ENCODE assay signal across 24 mouse cellular contexts in the genomic region with DNA sequence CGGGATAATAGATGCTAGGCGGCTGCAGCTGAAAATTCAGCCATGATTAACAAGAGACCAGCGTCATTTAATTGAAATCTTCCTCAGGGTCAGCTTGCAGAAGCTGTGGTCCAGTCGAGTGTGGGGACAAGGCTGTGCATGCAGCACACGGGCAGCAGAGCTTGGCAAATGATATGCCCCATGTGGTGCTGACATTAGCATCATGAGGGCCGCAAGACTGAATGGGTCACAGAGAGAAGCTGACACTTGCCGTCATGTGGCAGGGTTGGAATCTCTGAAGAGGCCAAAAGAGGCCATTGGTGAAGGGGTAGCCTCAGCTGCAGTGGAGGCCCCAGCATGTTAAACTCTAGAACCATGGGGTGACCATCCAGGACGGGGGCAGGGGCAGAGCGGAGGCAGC. TPM values are rescaled to one million over a fixed set of nuclear protein-coding genes. Genes with fewer than 3 reads are reported as not detected.
DNase-seq lines count a peak whose midpoint lies in the region; ATAC-seq lines count a peak whose summit lies in the region.
"Had no signal": no experiment of that assay in that cellular context is flagged by ENCODE, and none has a peak within 500 bp of the region (broad histone marks: within the 10 kb centered on the region; RNA-seq: fewer than 3 reads in every experiment).

No protein-coding gene starts in this region.

- 0 out of 2 replicates have a peak, but pooled peaks have one; percentile 41 for ATAC-seq in hindbrain, embryonic 14.5 days (ENCODE audit: low FRiP score)
- ATAC-seq in hindbrain, embryonic 11.5 days (ENCODE audit: low FRiP score): no peak
- ATAC-seq: activated CD4-positive, CD25-positive, alpha-beta regulatory T cell, adult 4 months; forebrain, embryonic 13.5 days; forebrain, embryonic 16.5 days; intestine, embryonic 15.5 days had no signal

- H3K27ac ChIP-seq in hindbrain, embryonic 14.5 days: no peak overlapping the region
- H3K27ac ChIP-seq in hindbrain, embryonic 11.5 days (ENCODE audit: low read depth, low read length): no peak overlapping the region
- H3K27ac ChIP-seq: forebrain, embryonic 10.5 days; forebrain, embryonic 13.5 days; hindbrain, embryonic 10.5 days; intestine, embryonic 15.5 days had no signal

- H3K9me3 ChIP-seq in hindbrain, embryonic 14.5 days (ENCODE audit: control insufficient read depth, low read length): no peaks in the 10 kb centered on the region
- H3K9me3 ChIP-seq in hindbrain, embryonic 11.5 days (ENCODE audit: control insufficient read depth, low read length): no peaks in the 10 kb centered on the region
- H3K9me3 ChIP-seq: forebrain, embryonic 10.5 days; forebrain, embryonic 13.5 days; hindbrain, embryonic 10.5 days; intestine, embryonic 15.5 days had no signal

- no peak overlapping the region for H3K4me2 ChIP-seq in hindbrain, embryonic 14.5 days (replicated peaks)
- H3K4me2 ChIP-seq in hindbrain, embryonic 11.5 days (replicated peaks; ENCODE audit: low read depth, low read length): no peak overlapping the region
- H3K4me2 ChIP-seq: forebrain, embryonic 13.5 days; heart, embryonic 11.5 days; intestine, embryonic 15.5 days had no signal

- intact Hi-C loops in left cerebral cortex, postnatal 4 days (cut with DNase I): no loop called here
- intact Hi-C loops in left cerebral cortex, postnatal 14 days (cut with DNase I): no loop called here

- no peak overlapping the region for H3K4me3 ChIP-seq in hindbrain, embryonic 14.5 days (replicated peaks; ENCODE audit: low read length)
- no peak overlapping the region for H3K4me3 ChIP-seq in hindbrain, embryonic 11.5 days (ENCODE audit: low read depth, low read length)
- H3K4me3 ChIP-seq: forebrain, embryonic 10.5 days; forebrain, embryonic 13.5 days; hindbrain, embryonic 10.5 days; intestine, embryonic 15.5 days had no signal

- 46% methylated on average over 9 of the region's 9 CpGs for WGBS in hindbrain, embryonic 14.5 days
- 66% methylated on average over 9 of the region's 9 CpGs for WGBS in hindbrain, embryonic 11.5 days

- DNase-seq in cerebellum, postnatal 10 days: peak; percentile 73 to 78
- no peak for DNase-seq in cerebellum, adult 11 months
- DNase-seq in hindbrain, embryonic 14.5 days (ENCODE audit: low spot score): no peak
- no peak for DNase-seq in hindbrain, embryonic 11.5 days (ENCODE audit: low spot score)
- DNase-seq in left cerebral cortex, postnatal 4 days: peak; percentile 74
- DNase-seq in left cerebral cortex, postnatal 14 days (ENCODE audit: low spot score in 2 of 2): no peak
- no peak for DNase-seq in ovary, adult 18-20 months (ENCODE audit: low spot score)
- DNase-seq: adrenal gland, adult 8-10 months; adrenal gland, postnatal 25 days; cerebellum, adult 18-20 months; cerebellum, adult 9-10 months; gastrocnemius, postnatal 10 days; gastrocnemius, postnatal 36 days had no signal

- H3K9ac ChIP-seq in hindbrain, embryonic 14.5 days: no peak overlapping the region
- H3K9ac ChIP-seq in hindbrain, embryonic 11.5 days (ENCODE audit: low read depth, low read length): no peak overlapping the region
- H3K9ac ChIP-seq: forebrain, embryonic 13.5 days; intestine, embryonic 15.5 days had no signal

- H3K4me1 ChIP-seq in hindbrain, embryonic 14.5 days (replicated peaks; ENCODE audit: control insufficient read depth, insufficient read depth, low read length): peaks cover 14% of the 10 kb centered on the region
- no peaks in the 10 kb centered on the region for H3K4me1 ChIP-seq in hindbrain, embryonic 11.5 days (replicated peaks; ENCODE audit: control insufficient read depth, insufficient read depth, low read length)
- H3K4me1 ChIP-seq: hindbrain, embryonic 10.5 days; intestine, embryonic 15.5 days had no signal

- no peaks in the 10 kb centered on the region for H3K27me3 ChIP-seq in hindbrain, embryonic 14.5 days (ENCODE audit: control insufficient read depth, insufficient read depth, low read length)
- no peaks in the 10 kb centered on the region for H3K27me3 ChIP-seq in hindbrain, embryonic 11.5 days (ENCODE audit: control insufficient read depth, insufficient read depth, low read length)
- H3K27me3 ChIP-seq: forebrain, embryonic 13.5 days; intestine, embryonic 15.5 days had no signal

- H3K36me3 ChIP-seq in hindbrain, embryonic 14.5 days (replicated peaks; ENCODE audit: control insufficient read depth, insufficient read depth): no peaks in the 10 kb centered on the region
- H3K36me3 ChIP-seq in hindbrain, embryonic 11.5 days (ENCODE audit: control insufficient read depth, insufficient read depth, low read length): no peaks in the 10 kb centered on the region
- H3K36me3 ChIP-seq: forebrain, embryonic 10.5 days; hindbrain, embryonic 10.5 days; intestine, embryonic 15.5 days had no signal

RNA-seq across cellular contexts. Expression of gene Ccna1, which starts 7.4 kb away (rescaled TPM):
- 1.5 and 1.7 TPM in 2 replicates for polyA plus RNA-seq in hindbrain, embryonic 14.5 days (2014; fragmentation: Nextera tagmentation; extraction: Ambion mirVana)
- polyA plus RNA-seq in hindbrain, embryonic 11.5 days (2014; fragmentation: Nextera tagmentation; extraction: Ambion mirVana): 1.6 and 3.7 TPM in 2 replicates
- total RNA-seq in left cerebral cortex, postnatal 4 days (2021): 1 to 10 TPM; 2.4 to 3.1 TPM
- 1 to 10 TPM; 1.6 to 1.9 TPM for total RNA-seq in left cerebral cortex, postnatal 14 days (2021)
- total RNA-seq: adrenal gland, adult 8-10 months; adrenal gland, postnatal 25 days; gastrocnemius, adult 18-20 months; gastrocnemius, postnatal 36 days; granulocyte monocyte progenitor cell, adult 5-6 weeks; heart, adult 8-10 months; heart, postnatal 25 days had no signal
- polyA plus RNA-seq: activated CD4-positive, CD25-positive, alpha-beta regulatory T cell, adult 4 months had no signal

RNA-seq across cellular contexts. Expression of gene Spg20, which starts 49.3 kb away (rescaled TPM):
- polyA plus RNA-seq in hindbrain, embryonic 14.5 days (2014; fragmentation: Nextera tagmentation; extraction: Ambion mirVana): 16.2 and 19.5 TPM in 2 replicates
- polyA plus RNA-seq in hindbrain, embryonic 11.5 days (2014; fragmentation: Nextera tagmentation; extraction: Ambion mirVana): 49.6 and 49.7 TPM in 2 replicates
- total RNA-seq in left cerebral cortex, postnatal 4 days (2021): 10 to 100 TPM; 14.5 to 15.1 TPM
- 10 to 100 TPM; 16.5 to 17.0 TPM for total RNA-seq in left cerebral cortex, postnatal 14 days (2021)

Comparison
In these comparisons a context has a peak if more than half of its experiments do, and no peak if none do; other contexts are left out.
1. DNase-seq: peak in cerebellum, postnatal 10 days (2 of 2) and left cerebral cortex, postnatal 4 days (single experiment); none in cerebellum, adult 11 months (single experiment), hindbrain, embryonic 14.5 days (single experiment), hindbrain, embryonic 11.5 days (single experiment), left cerebral cortex, postnatal 14 days (0 of 2) and ovary, adult 18-20 months (single experiment).